Mouse (Mus musculus) liver, adult 2 months (tissue): ENCODE measurements around the gene Ppp1ca. TPM values are rescaled to one million over a fixed set of nuclear protein-coding genes. Genes with fewer than 3 reads are reported as not detected.
A peak's percentile ranks its signal among the peaks of the same experiment; 100 is the strongest.

Source experiments
- DNase-seq: peaks from one replicate; pipeline ENCODE4 v3.0.0-alpha.2; 2011; ENCODE audit warnings: low read depth, low spot score; ENCODE audit errors: extremely low read depth
- H3K27ac ChIP-seq: fragments of 200-500 bp; replicated peaks from 2 replicates; pipeline ENCODE4 v1.5.1; 2012; ENCODE audit warnings: low read depth, mild to moderate bottlenecking, control low read depth, inconsistent platforms, low read length; ENCODE audit not compliant: insufficient read depth
- H3K27me3 ChIP-seq: fragments of 200-500 bp; 2 replicates; pipeline ENCODE4 v1.6.1; 2012; ENCODE audit warnings: mild to moderate bottlenecking, moderate library complexity, low read length, inconsistent platforms; ENCODE audit not compliant: control insufficient read depth, insufficient read depth
- H3K36me3 ChIP-seq: fragments of 200-500 bp; 2 replicates; pipeline ENCODE4 v1.6.1; 2012; ENCODE audit warnings: low read length, inconsistent platforms; ENCODE audit not compliant: control insufficient read depth, insufficient read depth
- H3K4me1 ChIP-seq: fragments of 200-500 bp; 2 replicates; pipeline ENCODE4 v1.6.1; 2011; ENCODE audit warnings: low read length; ENCODE audit not compliant: control insufficient read depth, insufficient read depth
- H3K4me3 ChIP-seq: fragments of 200-500 bp; 2 replicates; pipeline ENCODE4 v1.5.1; 2011; ENCODE audit warnings: low read depth, mild to moderate bottlenecking, control low read depth, low read length, moderate library complexity; ENCODE audit not compliant: insufficient read depth
- H3K79me2 ChIP-seq: fragments of 200-500 bp; 2 replicates; pipeline ENCODE4 v1.6.1; 2012; ENCODE audit warnings: inconsistent platforms, mild to moderate bottlenecking, low read length, moderate library complexity; ENCODE audit not compliant: control insufficient read depth, insufficient read depth
- H3K9ac ChIP-seq: fragments of 200-500 bp; 2 replicates; pipeline ENCODE4 v1.6.1; 2012; ENCODE audit warnings: low read depth, mild to moderate bottlenecking, control low read depth, inconsistent platforms, low read length
- CTCF ChIP-seq: fragments of 200-500 bp; IDR thresholded peaks from 2 replicates; pipeline ENCODE4 v1.5.1; 2011; ENCODE audit warnings: low read depth, low read length, control low read depth
- POLR2A ChIP-seq: fragments of 200-500 bp; IDR thresholded peaks from 2 replicates; pipeline ENCODE4 v1.6.1; 2011; ENCODE audit warnings: low read length, control low read depth; ENCODE audit not compliant: insufficient read depth; ENCODE audit errors: extremely low read depth
- WGBS: fragments of 180-500 bp; shearing (Covaris S2); methylation state at CpG from one replicate; pipeline ENCODE4 v1.1.7; 2018; 5-methylcytosine and 5-hydroxymethylcytosine counted together
- polyA plus RNA-seq: library from polyadenylated mRNA; depleted of rRNA; stranded (reverse); fragments of >200 nt; gene quantifications from 2 replicates; pipeline ENCODE4 v1.2.3, GENCODE M21; 2012
- total RNA-seq: library from RNA; depleted of rRNA; stranded (reverse); fragments of >200 nt; gene quantifications from 2 replicates; pipeline ENCODE4 v1.2.3, GENCODE M21; 2014

The Ppp1ca gene
- total and polyA plus RNA-seq, 2 experiments, result 170 to 399 TPM

DNA sequence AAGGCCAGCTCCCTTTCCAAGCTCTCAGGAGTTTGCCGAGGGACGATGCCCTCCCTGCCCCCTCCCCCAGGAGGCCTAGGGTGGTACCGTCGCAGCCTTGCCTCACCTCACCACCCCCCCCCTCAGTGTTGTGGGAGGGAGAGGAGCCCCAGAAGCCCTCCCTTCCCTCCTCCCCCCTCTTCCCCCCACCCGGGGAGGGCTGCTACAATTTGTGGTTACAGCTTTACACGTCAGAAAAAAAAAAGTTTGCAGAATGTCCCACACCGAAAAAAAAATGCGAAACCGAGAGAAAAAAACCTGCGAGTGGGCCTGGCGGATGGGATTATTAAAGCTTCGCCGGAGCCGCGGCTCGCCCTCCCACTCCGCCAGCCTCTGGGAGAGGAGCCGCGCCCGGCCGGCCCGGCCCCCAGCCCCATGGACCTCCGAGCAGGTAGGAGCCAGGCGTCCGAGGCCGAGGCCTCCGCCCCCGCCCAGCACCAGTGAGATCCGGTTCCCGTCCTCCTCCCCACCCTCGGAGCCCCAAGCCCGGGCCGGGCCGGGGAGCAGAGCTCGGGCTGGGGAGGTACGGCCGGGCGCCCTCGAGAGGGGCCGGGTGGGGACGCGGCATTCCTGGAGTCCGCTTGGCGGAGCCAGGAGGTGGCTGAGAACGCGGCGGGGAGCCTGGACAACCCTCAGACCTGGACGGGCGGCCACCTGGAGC lies 22.4 kb downstream of the Ppp1ca start, which contains the start of the genes Clcf1 and AC109138.7:
TSS of gene Clcf1 (plus strand) at position 168 of the 700 bp plus-strand sequence.
TSS of gene AC109138.7 (plus strand) at position 287 of the 700 bp plus-strand sequence.
- H3K79me2 ChIP-seq, result no peaks in the 10 kb centered on the region
- H3K27ac ChIP-seq, result 0 out of 2 replicates have a peak within 1 kb of the TSS, but pooled peaks have one; percentile 11
- no peaks in the 10 kb centered on the region for H3K36me3 ChIP-seq
- no peak for DNase-seq
- H3K4me3 ChIP-seq, result peak within 1 kb of the TSS; percentile 65
- H3K4me1 ChIP-seq, result peaks cover 5% of the 10 kb centered on the region; the same call in 1 of the 2 replicates
- no peaks in the 10 kb centered on the region for H3K27me3 ChIP-seq
- H3K9ac ChIP-seq, result peak within 1 kb of the TSS; percentile 86
- 2% methylated on average over 49 of the region's 49 CpGs for WGBS
- TF ChIP-seq POLR2A (no peak), CTCF (no peak)

DNA sequence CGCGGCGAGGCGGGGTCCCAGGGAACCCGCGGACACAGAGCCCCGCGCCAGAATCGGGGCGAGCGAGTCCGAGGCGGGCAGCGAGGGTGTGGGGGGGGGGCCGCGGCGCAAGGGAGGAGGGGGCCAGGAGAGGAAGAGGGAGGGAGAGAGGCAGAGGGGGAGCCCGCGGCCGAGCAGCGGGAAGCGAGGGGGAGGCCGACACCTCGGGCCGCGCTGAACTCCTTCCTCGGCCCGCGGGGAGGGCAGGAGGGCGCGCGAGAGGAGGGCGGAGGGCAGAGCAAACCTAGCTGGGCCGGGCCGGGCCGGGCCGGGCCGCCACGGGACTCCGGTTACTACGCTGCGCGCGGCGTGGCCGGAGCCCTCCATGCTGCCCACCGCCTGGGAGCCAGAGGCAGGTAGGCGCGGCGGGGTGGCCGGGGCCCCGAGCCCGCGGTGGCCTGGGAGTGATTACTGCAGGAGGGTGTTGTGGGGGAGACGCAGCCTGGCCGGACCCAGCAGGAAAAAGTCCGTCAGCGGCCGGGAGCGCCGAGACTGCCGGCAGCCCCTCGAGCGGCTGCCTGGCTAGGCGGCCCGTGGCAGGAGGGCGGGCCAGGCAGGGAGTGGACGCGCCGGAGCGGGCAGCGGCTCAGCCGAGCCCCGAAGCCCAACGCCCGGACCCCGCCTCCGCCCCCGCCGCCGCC lies 23.0 kb downstream of the Ppp1ca start:
- Histone ChIP-seq H3K27me3 (no peaks in the 10 kb centered on the region), H3K4me3 (peak overlapping the region; percentile 65), H3K9ac (peak overlapping the region; percentile 86), H3K27ac (0 out of 2 replicates have a peak overlapping the region, but pooled peaks have one; percentile 11), H3K79me2 (no peaks in the 10 kb centered on the region), H3K4me1 (peaks cover 5% of the 10 kb centered on the region; the same call in 1 of the 2 replicates), H3K36me3 (no peaks in the 10 kb centered on the region)
- DNase-seq, result no peak
- no peak for TF ChIP-seq POLR2A
- no peak for TF ChIP-seq CTCF
- WGBS, result under 1% methylated on average over 64 of the region's 81 CpGs

DNA sequence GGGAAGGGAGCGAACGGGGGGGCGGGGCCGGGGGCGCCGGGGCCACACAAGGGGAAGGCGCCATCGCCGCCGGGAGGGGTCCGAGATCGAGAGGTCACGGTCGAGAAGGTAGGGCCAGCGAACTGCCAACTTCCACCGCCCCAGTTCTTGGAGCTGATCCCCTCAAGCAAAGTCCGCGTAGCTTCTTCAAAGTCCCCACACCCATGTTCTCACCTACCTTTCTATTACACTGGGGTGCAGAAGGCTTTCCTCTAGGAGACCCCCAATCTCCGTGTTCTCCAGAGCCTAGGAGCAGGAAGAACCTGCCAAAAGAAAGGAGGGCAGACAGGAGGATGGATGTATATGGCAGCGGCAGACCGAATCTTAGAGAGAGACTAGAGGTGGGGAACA lies 23.6 kb downstream of the Ppp1ca start:
- no peak overlapping the region for H3K27ac ChIP-seq
- 16% methylated on average over 18 of the region's 21 CpGs for WGBS

DNA sequence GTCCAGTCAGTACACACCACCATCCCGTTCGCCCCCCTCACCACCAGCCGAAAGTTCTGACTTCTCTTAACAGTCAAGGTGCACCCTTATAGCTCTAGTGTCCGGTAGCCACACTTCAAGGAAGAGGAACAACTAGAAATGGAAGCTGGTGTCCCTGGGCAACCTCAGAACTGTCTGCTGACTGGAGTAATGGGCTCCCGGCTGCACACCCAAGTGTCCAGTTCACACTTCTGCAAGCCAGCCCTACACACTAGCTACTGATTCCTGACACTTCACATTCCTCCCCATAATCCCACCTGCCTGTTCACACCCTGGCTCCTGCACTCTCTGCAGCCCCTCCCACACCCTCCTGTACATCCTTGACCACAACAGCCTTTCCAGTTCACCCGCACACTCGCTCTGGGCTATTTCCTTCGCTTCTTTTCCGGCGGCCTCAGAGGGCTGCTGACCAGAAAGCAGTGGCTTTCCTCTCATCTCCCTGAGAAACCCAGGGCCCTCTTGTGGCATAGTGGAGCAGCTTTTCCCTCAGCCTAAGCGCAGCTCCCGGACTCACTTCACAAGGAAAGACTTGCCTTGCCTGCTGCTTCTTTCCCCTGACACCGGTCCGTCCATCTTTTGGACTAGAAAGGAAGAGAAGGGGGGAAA lies 24.3 kb downstream of the Ppp1ca start:
- 65% methylated on average over 14 of the region's 14 CpGs for WGBS
- no peaks in the 10 kb centered on the region for H3K79me2 ChIP-seq
- H3K4me1 ChIP-seq, result peaks cover 5% of the 10 kb centered on the region; the same call in 1 of the 2 replicates
- no peaks in the 10 kb centered on the region for H3K36me3 ChIP-seq
- H3K4me3 ChIP-seq, result no peak overlapping the region
- H3K27ac ChIP-seq, result no peak overlapping the region
- no peak for DNase-seq
- no peak for TF ChIP-seq POLR2A
- TF ChIP-seq CTCF, result peak; percentile 48
- H3K27me3 ChIP-seq, result no peaks in the 10 kb centered on the region
- H3K9ac ChIP-seq, result no peak overlapping the region

More for the DNA sequence above, 23.6 kb downstream of the Ppp1ca start:
- no peak for DNase-seq
- no peak for TF ChIP-seq POLR2A
- TF ChIP-seq CTCF, result no peak
- no peaks in the 10 kb centered on the region for H3K27me3 ChIP-seq
- H3K4me1 ChIP-seq, result peaks cover 5% of the 10 kb centered on the region; the same call in 1 of the 2 replicates
- no peaks in the 10 kb centered on the region for H3K36me3 ChIP-seq
- H3K79me2 ChIP-seq, result no peaks in the 10 kb centered on the region
- H3K4me3 ChIP-seq, result peak overlapping the region; percentile 65
- no peak overlapping the region; the same call in 1 of the 2 replicates for H3K9ac ChIP-seq

DNA sequence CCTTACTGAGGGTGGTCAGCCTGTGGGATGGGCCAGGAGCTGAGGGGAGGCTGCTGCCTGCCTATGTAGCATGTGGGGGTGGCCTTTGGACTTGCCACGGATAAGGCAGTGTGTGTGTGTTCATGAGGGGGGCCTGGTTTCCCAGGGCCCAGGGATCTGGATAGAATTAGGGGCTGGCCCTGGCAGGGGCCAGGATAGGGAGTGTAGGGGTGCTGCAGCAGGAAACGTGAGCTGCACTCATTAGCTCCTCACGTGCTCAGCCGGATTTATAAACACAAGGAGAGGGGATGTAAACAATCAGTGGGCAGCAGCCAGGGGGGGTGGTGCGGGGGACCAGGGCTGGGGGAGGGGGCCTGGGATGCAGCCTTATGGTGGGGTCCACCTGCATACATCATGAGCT lies 25.3 kb downstream of the Ppp1ca start:
- Histone ChIP-seq H3K4me3 (no peak overlapping the region), H3K4me1 (peaks cover 5% of the 10 kb centered on the region; the same call in 1 of the 2 replicates), H3K79me2 (no peaks in the 10 kb centered on the region), H3K9ac (no peak overlapping the region), H3K36me3 (no peaks in the 10 kb centered on the region), H3K27ac (no peak overlapping the region), H3K27me3 (no peaks in the 10 kb centered on the region)
- 62% methylated on average over 5 of the region's 5 CpGs for WGBS
- no peak for DNase-seq
- TF ChIP-seq CTCF, result no peak
- no peak for TF ChIP-seq POLR2A
